Mouse (Mus musculus) brown adipose tissue, adult 24 weeks (tissue): ENCODE measurements around the gene Slc22a23. TPM values are rescaled to one million over a fixed set of nuclear protein-coding genes. Genes with fewer than 3 reads are reported as not detected.

Source experiments
- H3K27ac ChIP-seq: fragments of 200-500 bp; replicated peaks from 2 replicates; pipeline ENCODE4 v1.5.1; 2012; ENCODE audit warnings: low read depth, mild to moderate bottlenecking, low read length
- H3K4me1 ChIP-seq: fragments of 200-500 bp; 2 replicates; pipeline ENCODE4 v1.6.1; 2012; ENCODE audit warnings: low read length, mixed read lengths; ENCODE audit not compliant: control insufficient read depth, insufficient read depth, insufficient read length
- H3K4me3 ChIP-seq: fragments of 200-500 bp; 2 replicates; pipeline ENCODE4 v1.5.1; 2012; ENCODE audit warnings: low read depth, mild to moderate bottlenecking, low read length, moderate library complexity; ENCODE audit not compliant: insufficient read depth
- polyA plus RNA-seq: library from polyadenylated mRNA; stranded (reverse); fragments of >200 nt; gene quantifications from 2 replicates; pipeline ENCODE4 v1.2.4, GENCODE M21; 2012; ENCODE audit not compliant: missing spikeins, insufficient read depth, insufficient read length

Gene Slc22a23
- polyA plus RNA-seq, 1 experiment, result 16.1 TPM

- H3K27ac ChIP-seq, result no peak overlapping the region
- H3K4me3 ChIP-seq, result no peak overlapping the region
- peaks cover 2% of the 10 kb centered on the region; the same call in 1 of the 2 replicates for H3K4me1 ChIP-seq
These were observed 46.9 kb downstream of the Slc22a23 start for GRCm38 (mm10) chr13:34298061-34298460.

- no peak overlapping the region for H3K4me3 ChIP-seq
- peak overlapping the region; percentile 91 for H3K27ac ChIP-seq
- peaks cover 5% of the 10 kb centered on the region for H3K4me1 ChIP-seq
These were observed 49.1 kb downstream of the Slc22a23 start for GRCm38 (mm10) chr13:34295787-34296435.

GRCm38 (mm10) chr13:34294212-34294611 is 50.8 kb downstream of the Slc22a23 start:
- Histone ChIP-seq H3K4me3 (no peak overlapping the region), H3K27ac (0 out of 2 replicates have a peak overlapping the region, but pooled peaks have one; percentile 5), H3K4me1 (peaks cover 12% of the 10 kb centered on the region)

- Histone ChIP-seq H3K4me1 (peaks cover 12% of the 10 kb centered on the region), H3K27ac (peak overlapping the region; percentile 94), H3K4me3 (no peak overlapping the region)
These were observed 52.9 kb downstream of the Slc22a23 start for GRCm38 (mm10) chr13:34292042-34292441.

- H3K4me3 ChIP-seq, result no peak overlapping the region
- H3K27ac ChIP-seq, result peak overlapping the region; percentile 74
- peaks cover 12% of the 10 kb centered on the region for H3K4me1 ChIP-seq
These were observed 54.6 kb downstream of the Slc22a23 start for GRCm38 (mm10) chr13:34290346-34290745.

GRCm38 (mm10) chr13:34289567-34289966 is 55.4 kb downstream of the Slc22a23 start:
- Histone ChIP-seq H3K27ac (peak overlapping the region; percentile 76), H3K4me1 (peaks cover 12% of the 10 kb centered on the region)

GRCm38 (mm10) chr13:34288129-34288528 is 56.9 kb downstream of the Slc22a23 start:
- Histone ChIP-seq H3K4me3 (no peak overlapping the region), H3K27ac (peak overlapping the region; percentile 64), H3K4me1 (peaks cover 12% of the 10 kb centered on the region)

More at GRCm38 (mm10) chr13:34289567-34289966, 55.4 kb downstream of the Slc22a23 start:
- H3K4me3 ChIP-seq, result no peak overlapping the region

GRCm38 (mm10) chr13:34287601-34288083 is 57.3 kb downstream of the Slc22a23 start:
- peaks cover 12% of the 10 kb centered on the region for H3K4me1 ChIP-seq
- peak overlapping the region; percentile 64 for H3K27ac ChIP-seq

GRCm38 (mm10) chr13:34281360-34281759 is 63.6 kb downstream of the Slc22a23 start:
- no peak overlapping the region for H3K27ac ChIP-seq
- peaks cover 15% of the 10 kb centered on the region for H3K4me1 ChIP-seq
- no peak overlapping the region for H3K4me3 ChIP-seq

More at GRCm38 (mm10) chr13:34287601-34288083, 57.3 kb downstream of the Slc22a23 start:
- no peak overlapping the region for H3K4me3 ChIP-seq

GRCm38 (mm10) chr13:34278759-34279270 is 66.2 kb downstream of the Slc22a23 start:
- no peak overlapping the region for H3K27ac ChIP-seq
- H3K4me1 ChIP-seq, result peaks cover 15% of the 10 kb centered on the region

GRCm38 (mm10) chr13:34278288-34278701 is 66.7 kb downstream of the Slc22a23 start:
- Histone ChIP-seq H3K4me3 (no peak overlapping the region), H3K4me1 (peaks cover 15% of the 10 kb centered on the region), H3K27ac (no peak overlapping the region)

More at GRCm38 (mm10) chr13:34278759-34279270, 66.2 kb downstream of the Slc22a23 start:
- H3K4me3 ChIP-seq, result no peak overlapping the region

GRCm38 (mm10) chr13:34277611-34278010 is 67.4 kb downstream of the Slc22a23 start:
- H3K4me1 ChIP-seq, result peaks cover 15% of the 10 kb centered on the region
- no peak overlapping the region for H3K4me3 ChIP-seq
- H3K27ac ChIP-seq, result no peak overlapping the region

GRCm38 (mm10) chr13:34277001-34277400 is 68.0 kb downstream of the Slc22a23 start:
- Histone ChIP-seq H3K4me1 (peaks cover 16% of the 10 kb centered on the region), H3K4me3 (no peak overlapping the region)

GRCm38 (mm10) chr13:34274890-34275289 is 70.1 kb downstream of the Slc22a23 start:
- no peak overlapping the region for H3K4me3 ChIP-seq
- H3K4me1 ChIP-seq, result peaks cover 11% of the 10 kb centered on the region; the same call in 1 of the 2 replicates
- H3K27ac ChIP-seq, result no peak overlapping the region

More at GRCm38 (mm10) chr13:34277001-34277400, 68.0 kb downstream of the Slc22a23 start:
- H3K27ac ChIP-seq, result 0 out of 2 replicates have a peak overlapping the region, but pooled peaks have one; percentile 27

GRCm38 (mm10) chr13:34274417-34274816 is 70.6 kb downstream of the Slc22a23 start:
- H3K4me3 ChIP-seq, result no peak overlapping the region
- H3K27ac ChIP-seq, result no peak overlapping the region
- peaks cover 11% of the 10 kb centered on the region; the same call in 1 of the 2 replicates for H3K4me1 ChIP-seq
